7 mouse cellular contexts compared by ENCODE assay signal in genomic region chr11:115612059-115612409, GRCm38 (mm10). TPM values are rescaled to one million over a fixed set of nuclear protein-coding genes. Genes with fewer than 3 reads are reported as not detected.
DNase-seq lines count a peak whose midpoint lies in the region; ATAC-seq lines count a peak whose summit lies in the region.

No protein-coding gene starts in this region.

- H3K27ac ChIP-seq in hindbrain, embryonic 16.5 days (ENCODE audit: low read depth, low read length) = peak overlapping the region; percentile 83

- intact Hi-C loops in left cerebral cortex, postnatal 25 days (cut with DNase I) = no loop called here

- no peaks in the 10 kb centered on the region for H3K9me3 ChIP-seq in hindbrain, embryonic 16.5 days (ENCODE audit: control insufficient read depth, low read length)

- H3K27me3 ChIP-seq in hindbrain, embryonic 16.5 days (replicated peaks; ENCODE audit: control insufficient read depth, insufficient read depth, low read length) = peaks cover 3% of the 10 kb centered on the region; the same call in 1 of the 2 replicates

- H3K4me2 ChIP-seq in hindbrain, embryonic 16.5 days (ENCODE audit: low read length) = peak overlapping the region; percentile 92

- WGBS in hindbrain, embryonic 16.5 days = 1% methylated on average over 13 of the region's 13 CpGs

- ATAC-seq in hindbrain, embryonic 16.5 days = peak; percentile 13
- peak; percentile 36; the same call in 1 of the 2 replicates for ATAC-seq in megakaryocyte-erythroid progenitor cell, adult 5-6 weeks (replicated peaks; ENCODE audit: low FRiP score, low TSS enrichment, poor library complexity, severe bottlenecking)

- peak; percentile 44 for DNase-seq in R1 (ENCODE audit: low read depth, low spot score)
- DNase-seq in cerebellum, adult 8-10 months = peak; percentile 75
- peak; percentile 89 for DNase-seq in gastrocnemius, adult 18-20 months (ENCODE audit: low spot score)
- DNase-seq in left cerebral cortex, postnatal 25 days (ENCODE audit: low spot score in 2 of 2) = peak; percentile 34 to 56
- peak; percentile 58 to 66 for DNase-seq in spleen, postnatal 14 days (ENCODE audit: low spot score in 2 of 2)

- peaks cover 14% of the 10 kb centered on the region for H3K4me1 ChIP-seq in hindbrain, embryonic 16.5 days (ENCODE audit: control insufficient read depth, insufficient read depth, low read depth, low read length)

- peak overlapping the region; percentile 59 for H3K4me3 ChIP-seq in hindbrain, embryonic 16.5 days (ENCODE audit: low read length)

- H3K9ac ChIP-seq in hindbrain, embryonic 16.5 days (ENCODE audit: low read depth, low read length) = peak overlapping the region; percentile 69

- H3K36me3 ChIP-seq in hindbrain, embryonic 16.5 days (ENCODE audit: control insufficient read depth, insufficient read depth, low read length) = peaks cover 23% of the 10 kb centered on the region

RNA-seq across cellular contexts. Expression of gene Mif4gd, which starts 0.7 kb away (rescaled TPM):
- total RNA-seq in gastrocnemius, adult 18-20 months (2021) = 10 to 100 TPM; 42.3 to 45.0 TPM
- polyA plus RNA-seq in hindbrain, embryonic 16.5 days (2015; fragmentation: Nextera tagmentation; extraction: Ambion mirVana) = 16.1 and 16.2 TPM in 2 replicates
- total RNA-seq in left cerebral cortex, postnatal 25 days (2021) = 10 to 100 TPM; 17.6 to 19.4 TPM
- 54.6 and 55.4 TPM in 2 replicates for total RNA-seq in megakaryocyte-erythroid progenitor cell, adult 5-6 weeks (2014; fragmentation: Nextera tagmentation)
- total RNA-seq in megakaryocyte-erythroid progenitor cell, adult 5-6 weeks (2017) = 29.3 and 45.4 TPM in 2 replicates

RNA-seq across cellular contexts. Expression of gene Gga3, which starts 8.2 kb away (rescaled TPM):
- 10 to 100 TPM; 15.4 to 18.8 TPM for total RNA-seq in gastrocnemius, adult 18-20 months (2021)
- polyA plus RNA-seq in hindbrain, embryonic 16.5 days (2015; fragmentation: Nextera tagmentation; extraction: Ambion mirVana) = 35.1 and 43.7 TPM in 2 replicates
- 10 to 100 TPM; 76.5 to 88.6 TPM for total RNA-seq in left cerebral cortex, postnatal 25 days (2021)
- total RNA-seq in megakaryocyte-erythroid progenitor cell, adult 5-6 weeks (2014; fragmentation: Nextera tagmentation) = 53.5 and 69.9 TPM in 2 replicates
- total RNA-seq in megakaryocyte-erythroid progenitor cell, adult 5-6 weeks (2017) = 21.6 and 67.6 TPM in 2 replicates

RNA-seq across cellular contexts. Expression of gene Mrps7, which starts 8.3 kb away (rescaled TPM):
- 10 to 100 TPM; 73.3 to 79.3 TPM for total RNA-seq in gastrocnemius, adult 18-20 months (2021)
- 79.9 and 82.2 TPM in 2 replicates for polyA plus RNA-seq in hindbrain, embryonic 16.5 days (2015; fragmentation: Nextera tagmentation; extraction: Ambion mirVana)
- total RNA-seq in left cerebral cortex, postnatal 25 days (2021) = 10 to 100 TPM; 52.2 to 56.2 TPM
- total RNA-seq in megakaryocyte-erythroid progenitor cell, adult 5-6 weeks (2014; fragmentation: Nextera tagmentation) = 55.7 and 76.8 TPM in 2 replicates
- 40.5 and 67.1 TPM in 2 replicates for total RNA-seq in megakaryocyte-erythroid progenitor cell, adult 5-6 weeks (2017)

RNA-seq across cellular contexts. Expression of gene Slc25a19, which starts 16.1 kb away (rescaled TPM):
- total RNA-seq in gastrocnemius, adult 18-20 months (2021) = 10 to 100 TPM; 38.8 to 44.4 TPM
- 42.7 and 49.9 TPM in 2 replicates for polyA plus RNA-seq in hindbrain, embryonic 16.5 days (2015; fragmentation: Nextera tagmentation; extraction: Ambion mirVana)
- total RNA-seq in left cerebral cortex, postnatal 25 days (2021) = 10 to 100 TPM; 54.3 to 59.3 TPM
- 20.5 and 32.1 TPM in 2 replicates for total RNA-seq in megakaryocyte-erythroid progenitor cell, adult 5-6 weeks (2014; fragmentation: Nextera tagmentation)
- total RNA-seq in megakaryocyte-erythroid progenitor cell, adult 5-6 weeks (2017) = 14.2 and 19.6 TPM in 2 replicates

RNA-seq across cellular contexts. Expression of gene Nup85, which starts 47.8 kb away (rescaled TPM):
- total RNA-seq in gastrocnemius, adult 18-20 months (2021) = 10 to 100 TPM; 17.8 to 18.0 TPM
- polyA plus RNA-seq in hindbrain, embryonic 16.5 days (2015; fragmentation: Nextera tagmentation; extraction: Ambion mirVana) = 97.5 and 107 TPM in 2 replicates
- total RNA-seq in left cerebral cortex, postnatal 25 days (2021) = 10 to 100 TPM; 45.7 to 49.1 TPM
- total RNA-seq in megakaryocyte-erythroid progenitor cell, adult 5-6 weeks (2014; fragmentation: Nextera tagmentation) = 256 and 306 TPM in 2 replicates
- total RNA-seq in megakaryocyte-erythroid progenitor cell, adult 5-6 weeks (2017) = 179 and 228 TPM in 2 replicates

Comparison
In these comparisons a context has a peak if more than half of its experiments do, and no peak if none do; other contexts are left out.
1. Peak in every context shown above with its lines: DNase-seq, ATAC-seq, H3K4me3 ChIP-seq and H3K27ac ChIP-seq.